Mouse (Mus musculus): Measurements from ENCODE around the gene Adgrg3. TPM values are rescaled to one million over a fixed set of nuclear protein-coding genes. Genes with fewer than 3 reads are reported as not detected.

Adgrg3 gene
- polyA plus RNA-seq, 1 experiment from 2014 or later: 0.44 TPM

Other genes with a start within 250 kb of the Adgrg3 start
- 0.32 to 0.77 TPM (median 0.51 TPM) in 3 replicates for gene Cx3cl1, start 245.7 kb upstream of the Adgrg3 start, polyA plus RNA-seq (2018)
- gene Ccl17, start 207.2 kb upstream of the Adgrg3 start, polyA plus RNA-seq (2018): not detected in 3 replicates
- 15.7 to 29.9 TPM (median 26.3 TPM) in 3 replicates for gene Coq9, start 179.4 kb upstream of the Adgrg3 start, polyA plus RNA-seq (2018)
- gene Ciapin1, start 179.3 kb upstream of the Adgrg3 start, polyA plus RNA-seq (2018): 10.8 to 28.7 TPM (median 20.3 TPM) in 3 replicates
- gene Polr2c, start 160.2 kb upstream of the Adgrg3 start, polyA plus RNA-seq (2018): 23.3 to 33.5 TPM (median 24.0 TPM) in 3 replicates
- gene Dok4, start 141.4 kb upstream of the Adgrg3 start, polyA plus RNA-seq (2018): 1.9 to 2.3 TPM (median 2.0 TPM) in 3 replicates
- 0.06 to 0.21 TPM in 2 of 3 replicates, not detected in the other for gene Ccdc102a, start 99.6 kb upstream of the Adgrg3 start, polyA plus RNA-seq (2018)
- 0.06 TPM in 1 of 3 replicates, not detected in the others for gene Adgrg5, start 94.0 kb upstream of the Adgrg3 start, polyA plus RNA-seq (2018)
- gene Adgrg1, start 42.9 kb upstream of the Adgrg3 start, polyA plus RNA-seq (2018): 0.36 to 1.5 TPM (median 1.3 TPM) in 3 replicates
- not detected in 3 replicates for gene Drc7, start 37.4 kb downstream of the Adgrg3 start, polyA plus RNA-seq (2018)
- gene Katnb1, start 63.5 kb downstream of the Adgrg3 start, polyA plus RNA-seq (2018): 7.0 to 7.8 TPM (median 7.1 TPM) in 3 replicates
- 5.6 to 9.0 TPM (median 5.9 TPM) in 3 replicates for gene Kifc3, start 185.1 kb downstream of the Adgrg3 start, polyA plus RNA-seq (2018)

Measured in macrophage (primary cell).